Mouse (Mus musculus): Measurements from ENCODE around the gene Tab3. TPM values are rescaled to one million over a fixed set of nuclear protein-coding genes. Genes with fewer than 3 reads are reported as not detected.

The Tab3 gene
- 10 to 100 TPM; 17.1 to 17.3 TPM for total RNA-seq (2021)
- long read RNA-seq, experiment 1, partial matches to known transcripts: 1 of 12 reads
- long read RNA-seq, experiment 1, other reads (novel, unspliced or antisense): 11 of 12 reads
- long read RNA-seq, experiment 2, partial matches to known transcripts: 0 of 12 reads
- long read RNA-seq, experiment 2, other reads (novel, unspliced or antisense): 12 of 12 reads

DNA sequence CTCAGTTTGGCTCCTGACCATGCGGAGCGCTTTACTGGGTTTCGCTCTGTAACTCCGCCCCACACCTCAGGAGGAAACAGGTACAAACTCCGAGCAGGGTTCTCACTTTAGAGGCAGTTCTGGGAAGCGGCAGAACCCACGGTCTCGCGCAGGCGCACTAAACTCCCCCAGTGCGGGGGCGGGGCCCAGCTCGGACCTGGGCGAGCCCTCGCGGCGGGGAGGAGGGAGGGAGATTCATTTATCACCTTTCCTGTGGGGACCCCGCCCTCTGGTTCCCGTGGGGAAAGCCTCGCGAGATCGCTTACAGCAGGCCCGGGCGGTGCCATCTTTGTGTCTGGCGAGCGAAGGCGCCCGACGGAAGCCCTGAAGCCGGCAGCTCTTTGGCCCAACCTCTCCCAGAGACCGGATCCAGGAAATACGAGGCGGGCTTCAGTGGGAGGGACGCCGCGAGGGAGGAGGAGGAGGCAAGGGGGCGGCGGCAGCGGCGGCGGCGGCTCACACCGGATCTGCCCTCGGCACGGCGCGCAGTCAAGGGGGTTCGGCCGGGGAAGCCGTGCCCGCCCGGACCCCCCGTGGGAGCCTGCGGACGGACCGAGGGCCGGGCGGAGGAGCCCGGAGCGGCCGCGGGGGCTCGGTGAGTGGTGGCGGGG is at the start of gene Tab3:
Gene Tab3, plus strand, starts transcription at position 491 of the 650 bp plus-strand sequence.
- DNase-seq (ENCODE audit: extremely low spot score in 1 of 2, low spot score in 2 of 2): peak; percentile 87 to 90
- intact Hi-C loops (cut with DNase I): loop anchor here (2.0 kb wide), 1 partner anchor 53 kb away; no protein-coding TSS in a partner anchor
- no peak for TF ChIP-seq CTCF (IDR thresholded peaks at IDR 0.05)
- Histone ChIP-seq H3K4me3 (peak within 1 kb of the TSS; percentile 71), H3K27ac (peak within 1 kb of the TSS; percentile 69)

DNA sequence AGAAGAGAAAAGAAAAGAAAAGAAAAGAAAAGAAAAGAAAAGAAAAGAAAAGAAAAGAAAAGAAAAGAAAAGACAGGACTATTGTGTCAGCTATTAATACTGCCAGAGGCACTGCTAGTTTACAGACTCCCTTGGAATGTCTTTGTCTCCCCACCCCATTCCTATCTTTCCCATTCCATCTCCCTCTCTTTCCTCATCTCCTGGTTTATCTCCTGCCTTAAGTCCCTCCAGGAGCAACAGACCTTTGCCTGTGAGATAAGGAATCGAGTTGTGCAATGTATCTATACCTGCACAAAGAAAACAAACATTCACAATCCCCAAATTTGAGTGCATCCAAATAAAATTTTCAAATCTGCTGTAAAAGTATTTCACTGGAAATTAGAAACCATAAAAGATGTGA is 48.3 kb upstream of the Tab3 start:
- H3K4me3 ChIP-seq: no peak overlapping the region
- no peak for TF ChIP-seq CTCF (IDR thresholded peaks at IDR 0.05)
- intact Hi-C loops (cut with DNase I): no loop called here
- DNase-seq (ENCODE audit: extremely low spot score in 1 of 2, low spot score in 2 of 2): no peak
- H3K27ac ChIP-seq: no peak overlapping the region

DNA sequence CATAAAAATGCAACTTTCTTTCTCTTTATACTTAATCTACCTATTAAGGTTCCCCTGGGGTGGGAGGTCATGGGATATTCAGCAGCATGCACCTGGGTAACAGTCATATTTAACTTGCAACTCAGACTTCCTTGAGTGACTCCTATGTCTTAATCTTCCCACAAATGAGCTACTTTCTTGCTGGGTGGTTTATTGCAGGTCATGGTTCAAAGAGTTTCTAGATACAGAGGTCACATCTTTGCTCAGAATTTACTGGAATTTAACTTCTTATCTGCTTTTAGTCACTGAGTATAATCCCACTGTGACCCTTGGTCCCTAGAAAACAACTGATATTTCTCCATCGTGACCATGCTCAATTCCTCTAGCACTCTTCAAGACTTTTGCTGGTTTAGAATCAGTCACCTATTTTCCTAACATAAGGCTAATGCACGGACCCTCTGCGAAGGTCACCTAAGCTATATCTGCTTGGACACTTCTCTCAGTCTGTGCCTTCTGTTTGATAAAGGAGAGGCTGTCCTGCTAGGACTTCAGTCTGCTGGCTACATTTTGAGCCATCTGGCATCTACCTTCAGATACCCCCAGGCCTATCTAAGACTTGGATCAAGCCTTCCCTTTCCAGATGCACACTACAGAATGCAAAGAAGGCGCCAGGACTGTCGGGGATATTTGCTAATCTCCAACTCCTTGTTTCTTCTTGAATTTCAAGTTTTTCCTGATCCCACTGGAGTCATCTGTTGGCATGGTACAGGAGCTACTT is 47.4 kb upstream of the Tab3 start:
- no peak for TF ChIP-seq CTCF (IDR thresholded peaks at IDR 0.05)
- no peak overlapping the region for H3K4me3 ChIP-seq

DNA sequence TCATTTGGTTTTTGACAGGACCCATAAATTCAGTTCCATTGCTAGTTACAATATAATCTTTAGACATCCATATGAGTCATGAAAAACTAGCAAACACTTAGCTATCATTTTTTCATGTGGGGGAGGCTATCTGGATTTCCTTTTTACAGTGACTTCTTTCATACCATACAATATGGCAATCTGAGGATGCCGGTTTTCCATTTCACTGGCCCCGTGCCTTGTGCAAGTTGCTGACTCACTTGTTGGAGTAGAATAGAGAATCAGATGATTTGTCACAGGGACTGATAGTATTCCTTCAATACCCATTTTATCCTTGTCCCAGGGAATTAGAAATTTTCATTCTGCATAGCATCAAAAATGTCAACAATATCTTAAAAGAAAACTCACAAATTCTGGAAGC is 14.9 kb upstream of the Tab3 start:
- TF ChIP-seq CTCF (IDR thresholded peaks at IDR 0.05): no peak
- Histone ChIP-seq H3K27ac (no peak overlapping the region), H3K4me3 (no peak overlapping the region)
- intact Hi-C loops (cut with DNase I): no loop called here
- DNase-seq (ENCODE audit: extremely low spot score in 1 of 2, low spot score in 2 of 2): no peak

More for the DNA sequence above, 47.4 kb upstream of the Tab3 start:
- no peak for DNase-seq (ENCODE audit: extremely low spot score in 1 of 2, low spot score in 2 of 2)
- H3K27ac ChIP-seq: no peak overlapping the region
- intact Hi-C loops (cut with DNase I): no loop called here

DNA sequence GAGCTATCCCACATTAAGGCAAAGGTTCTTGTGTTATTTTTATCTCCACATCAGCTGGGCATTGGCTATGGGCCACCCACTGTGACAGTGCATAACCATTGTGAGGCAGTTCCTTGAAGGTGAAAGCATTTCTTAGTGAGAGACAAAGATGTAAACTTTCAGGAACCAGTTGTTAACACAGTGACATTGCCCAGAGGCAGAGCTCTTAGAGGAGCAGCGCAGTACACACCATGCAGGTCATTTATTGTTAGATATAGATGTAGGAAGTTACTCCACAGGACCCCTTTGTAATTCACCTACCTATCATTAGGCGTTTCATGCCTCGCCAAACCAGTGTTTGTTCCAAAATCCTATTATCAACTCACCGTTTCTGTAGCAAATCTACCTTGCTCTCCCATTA is 7.6 kb upstream of the Tab3 start:
- intact Hi-C loops (cut with DNase I): no loop called here
- TF ChIP-seq CTCF (IDR thresholded peaks at IDR 0.05): no peak
- H3K27ac ChIP-seq: no peak overlapping the region
- no peak for DNase-seq (ENCODE audit: extremely low spot score in 1 of 2, low spot score in 2 of 2)
- no peak overlapping the region for H3K4me3 ChIP-seq

DNA sequence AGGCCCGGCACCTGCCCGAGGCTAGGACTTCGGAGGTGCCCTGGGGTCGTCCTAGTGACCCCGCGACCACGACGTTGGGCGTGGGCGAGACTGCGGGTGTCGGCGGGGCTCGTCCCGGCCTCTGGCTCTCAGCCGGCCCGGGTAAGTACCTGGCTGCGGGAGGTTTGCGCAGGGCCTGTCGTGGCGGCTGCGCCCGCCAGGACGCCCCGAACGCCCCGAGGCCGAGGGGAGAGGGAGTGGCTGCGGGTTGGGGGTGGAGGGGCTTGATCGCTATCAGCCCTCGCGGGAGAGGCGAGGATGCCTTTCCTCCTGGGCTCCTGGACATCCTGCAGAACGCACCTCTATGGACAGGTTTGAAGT is 340 bp downstream of the Tab3 start:
- DNase-seq (ENCODE audit: extremely low spot score in 1 of 2, low spot score in 2 of 2): no peak
- peak overlapping the region; percentile 69 for H3K27ac ChIP-seq
- no peak; the same call in 1 of the 2 replicates for TF ChIP-seq CTCF (IDR thresholded peaks at IDR 0.05)
- intact Hi-C loops (cut with DNase I): no loop called here
- peak overlapping the region; percentile 71 for H3K4me3 ChIP-seq

DNA sequence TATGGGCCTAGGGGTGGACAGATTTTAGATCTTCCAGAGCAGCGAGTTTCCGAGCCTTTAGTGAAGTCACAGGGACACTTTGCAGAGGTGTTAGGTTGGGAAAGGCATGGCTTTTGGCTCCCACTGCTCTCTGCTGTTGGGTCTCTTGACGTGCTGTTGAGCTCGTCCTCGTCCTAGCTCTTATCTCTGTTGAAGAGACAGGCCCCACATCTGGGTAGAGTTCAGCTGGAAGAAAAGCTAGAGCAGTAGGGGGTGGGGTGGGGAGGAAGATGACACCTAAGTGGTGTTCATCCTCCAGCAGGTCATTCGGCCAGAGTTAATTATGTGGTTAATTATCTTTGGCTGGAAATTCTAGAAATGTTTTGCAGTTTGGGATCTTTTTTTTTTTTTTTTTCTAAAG is 2.5 kb downstream of the Tab3 start:
- Histone ChIP-seq H3K4me3 (no peak overlapping the region), H3K27ac (no peak overlapping the region)
- no peak for TF ChIP-seq CTCF (IDR thresholded peaks at IDR 0.05)
- intact Hi-C loops (cut with DNase I): no loop called here
- no peak for DNase-seq (ENCODE audit: extremely low spot score in 1 of 2, low spot score in 2 of 2)

DNA sequence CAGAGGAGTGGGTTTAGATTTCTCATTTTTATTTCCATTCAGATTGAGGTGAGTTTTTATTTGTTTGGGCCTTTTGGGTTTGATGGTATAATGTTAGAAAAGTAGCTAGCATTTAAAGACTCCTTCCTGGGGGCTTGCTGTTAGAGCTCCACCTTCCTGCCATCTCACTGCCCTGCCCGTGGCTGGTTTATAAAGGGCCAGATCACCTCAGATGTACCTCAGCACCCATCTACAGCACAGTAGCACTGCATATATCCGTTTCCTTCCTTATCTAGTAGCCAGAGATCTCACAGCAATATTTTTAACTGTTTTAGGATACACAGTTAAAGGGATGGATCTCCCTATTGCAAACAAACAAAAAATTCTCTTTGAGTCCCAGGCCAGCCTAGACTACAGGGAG is 6.9 kb downstream of the Tab3 start:
- no peak for TF ChIP-seq CTCF (IDR thresholded peaks at IDR 0.05)
- DNase-seq (ENCODE audit: extremely low spot score in 1 of 2, low spot score in 2 of 2): no peak
- Histone ChIP-seq H3K27ac (no peak overlapping the region), H3K4me3 (no peak overlapping the region)
- intact Hi-C loops (cut with DNase I): no loop called here

DNA sequence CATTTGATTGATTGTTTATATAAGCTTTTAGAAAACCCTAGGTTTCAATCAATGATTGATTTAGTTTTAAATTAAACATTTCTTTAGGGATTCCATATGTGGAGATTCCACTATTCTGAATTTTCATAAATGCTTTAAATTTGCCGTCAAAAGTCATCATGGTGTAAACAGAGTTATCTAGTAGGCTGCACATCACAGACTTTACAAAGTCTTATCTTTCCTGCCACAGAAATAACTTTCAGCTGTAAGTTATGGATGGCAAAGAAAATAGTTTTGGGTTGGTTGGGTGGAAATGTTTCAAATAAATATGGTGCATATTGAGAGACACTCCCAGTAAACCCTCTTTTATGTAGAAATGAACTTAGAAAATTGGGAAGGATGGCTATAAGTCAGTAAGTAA is 8.7 kb downstream of the Tab3 start:
- DNase-seq (ENCODE audit: extremely low spot score in 1 of 2, low spot score in 2 of 2): no peak
- intact Hi-C loops (cut with DNase I): no loop called here
- Histone ChIP-seq H3K4me3 (no peak overlapping the region), H3K27ac (no peak overlapping the region)
- no peak for TF ChIP-seq CTCF (IDR thresholded peaks at IDR 0.05)

DNA sequence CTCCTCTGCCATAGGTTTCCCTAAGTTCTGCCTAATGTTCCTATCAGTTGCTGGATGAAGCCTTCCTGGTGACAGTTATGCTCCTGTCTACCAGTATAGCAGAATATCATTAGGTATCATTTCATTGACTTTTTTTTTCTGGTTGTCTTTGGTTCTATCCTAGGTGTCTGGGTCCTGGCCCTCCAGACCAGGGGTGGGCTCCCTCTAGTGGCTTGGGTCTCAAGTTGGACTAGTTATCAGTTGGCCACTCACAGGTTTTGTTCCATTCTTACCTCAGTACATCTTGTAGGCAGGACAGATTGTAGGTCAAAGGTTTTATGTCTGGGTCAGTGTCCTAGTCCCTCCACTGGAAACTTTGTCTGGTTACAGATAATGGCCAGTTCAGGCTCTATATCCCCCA is 11.8 kb downstream of the Tab3 start:
- intact Hi-C loops (cut with DNase I): no loop called here
- H3K27ac ChIP-seq: no peak overlapping the region
- DNase-seq (ENCODE audit: extremely low spot score in 1 of 2, low spot score in 2 of 2): no peak
- TF ChIP-seq CTCF (IDR thresholded peaks at IDR 0.05): no peak; the same call in none of the 2 replicates
- H3K4me3 ChIP-seq: no peak overlapping the region

DNA sequence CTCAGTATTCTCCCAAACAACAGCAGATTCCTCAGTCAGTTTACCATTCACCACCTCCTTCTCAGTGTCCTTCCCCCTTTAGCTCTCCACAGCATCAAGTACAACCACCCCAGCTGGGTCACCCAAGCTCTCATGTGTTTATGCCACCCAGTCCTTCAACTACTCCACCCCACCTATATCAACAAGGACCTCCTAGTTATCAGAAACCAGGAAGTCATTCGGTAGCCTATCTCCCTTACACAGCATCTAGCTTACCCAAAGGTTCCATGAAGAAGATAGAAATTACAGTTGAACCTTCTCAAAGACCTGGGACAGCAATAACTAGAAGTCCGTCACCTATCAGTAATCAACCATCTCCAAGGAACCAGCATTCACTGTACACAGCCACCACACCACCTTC is 40.9 kb downstream of the Tab3 start:
- Histone ChIP-seq H3K4me3 (no peak overlapping the region), H3K27ac (no peak overlapping the region)
- DNase-seq (ENCODE audit: extremely low spot score in 1 of 2, low spot score in 2 of 2): no peak
- TF ChIP-seq CTCF (IDR thresholded peaks at IDR 0.05): no peak
- intact Hi-C loops (cut with DNase I): no loop called here

DNA sequence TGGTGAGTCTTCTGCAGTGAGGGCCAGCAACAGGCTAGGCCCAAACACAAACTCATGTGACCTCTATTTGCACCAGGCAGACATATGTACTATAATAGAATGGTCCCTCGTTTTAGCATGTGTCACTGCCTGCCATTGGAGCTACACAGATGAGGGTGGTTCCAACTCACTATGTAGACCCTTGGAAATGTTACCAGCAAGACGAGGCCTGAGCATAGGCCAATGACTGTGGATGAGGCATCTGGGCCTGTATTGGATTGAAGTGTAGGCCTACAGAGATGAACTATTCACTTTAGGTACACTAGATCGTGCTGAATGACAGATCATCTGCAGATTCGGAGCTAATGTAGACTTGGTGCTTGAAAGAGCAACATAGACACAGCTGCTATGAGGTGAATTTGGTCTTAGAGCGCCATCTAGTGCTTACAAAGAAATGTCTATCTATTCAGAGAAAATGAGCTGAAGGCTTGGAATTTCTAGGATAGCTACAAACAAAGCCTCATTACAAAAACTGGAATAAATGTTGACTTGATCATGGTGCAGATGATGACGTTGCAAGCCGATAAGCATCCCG is 72.5 kb downstream of the Tab3 start:
- intact Hi-C loops (cut with DNase I): loop anchor here (1.0 to 10.0 kb wide), 2 partner anchors 149 to 1051 kb away; no protein-coding TSS in a partner anchor
- no peak for DNase-seq (ENCODE audit: extremely low spot score in 1 of 2, low spot score in 2 of 2)

More for the DNA sequence above, 72.5 kb downstream of the Tab3 start:
- peak; percentile 66 for TF ChIP-seq CTCF (IDR thresholded peaks at IDR 0.05)
- H3K4me3 ChIP-seq: no peak overlapping the region
- no peak overlapping the region for H3K27ac ChIP-seq

Measured in left cerebral cortex, adult 2 months (tissue).